Mouse (Mus musculus) heart, postnatal 0 days (tissue): ENCODE measurements around the gene Zmiz1. TPM values are rescaled to one million over a fixed set of nuclear protein-coding genes. Genes with fewer than 3 reads are reported as not detected.

Experiments used
- ATAC-seq: fragments of 200-750 bp; cut with Nextera tagmentation; 2 replicates; pipeline ENCODE4 v1.8.0; 2017; ENCODE audit warnings: low read depth, moderate number of reproducible peaks, moderate library complexity; ENCODE audit not compliant: insufficient read depth
- DNase-seq: peaks from one replicate; pipeline ENCODE4 v3.0.0-alpha.2; 2016; ENCODE audit warnings: low spot score
- H3K27ac ChIP-seq: fragments of 300-500 bp; sonication (generic); 2 replicates; pipeline ENCODE4 v1.5.1; 2014; ENCODE audit warnings: low read depth, mild to moderate bottlenecking
- H3K27me3 ChIP-seq: fragments of 300-500 bp; sonication (generic); 2 replicates; pipeline ENCODE4 v1.6.1; 2014; ENCODE audit warnings: low read length, mixed read lengths; ENCODE audit not compliant: control insufficient read depth, insufficient read depth
- H3K36me3 ChIP-seq: fragments of 300-500 bp; sonication (generic); replicated peaks from 2 replicates; pipeline ENCODE4 v1.6.1; 2014; ENCODE audit warnings: low read length, mixed read lengths; ENCODE audit not compliant: control insufficient read depth, insufficient read depth
- H3K4me1 ChIP-seq: fragments of 300-500 bp; sonication (generic); 2 replicates; pipeline ENCODE4 v1.6.1; 2014; ENCODE audit warnings: antibody characterized with exemption; ENCODE audit not compliant: control insufficient read depth, insufficient read depth
- H3K4me2 ChIP-seq: fragments of 300-500 bp; sonication (generic); 2 replicates; pipeline ENCODE4 v1.6.1; 2014; ENCODE audit warnings: low read depth, mild to moderate bottlenecking, low read length, moderate library complexity
- H3K4me3 ChIP-seq: fragments of 300-500 bp; sonication (generic); 2 replicates; pipeline ENCODE4 v1.5.1; 2014; ENCODE audit warnings: low read depth, low read length
- H3K9ac ChIP-seq: fragments of 300-500 bp; sonication (generic); replicated peaks from 2 replicates; pipeline ENCODE4 v1.6.1; 2014; ENCODE audit warnings: low read depth, low read length, mixed read lengths
- H3K9me3 ChIP-seq: fragments of 300-500 bp; sonication (generic); replicated peaks from 2 replicates; pipeline ENCODE4 v1.6.1; 2016; ENCODE audit warnings: low read length; ENCODE audit not compliant: control insufficient read depth
- CTCF ChIP-seq: IDR thresholded peaks from 2 replicates; pipeline ENCODE4 v1.5.1; 2016; ENCODE audit warnings: antibody characterized with exemption, control low read depth, low read depth
- EP300 ChIP-seq: IDR thresholded peaks from 2 replicates; pipeline ENCODE4 v1.6.1; 2016; ENCODE audit warnings: antibody characterized with exemption, low read depth
- WGBS: fragments of 180-500 bp; shearing (Covaris S2); extraction: QIAGEN DNeasy Blood & Tissue Kit; methylation state at CpG from one replicate; pipeline ENCODE4 v1.1.7; 2014; 5-methylcytosine and 5-hydroxymethylcytosine counted together
- polyA plus RNA-seq: library from polyadenylated mRNA; unstranded; fragments of >200 nt; fragmentation: Nextera tagmentation; extraction: Ambion mirVana; gene quantifications from 2 replicates; pipeline ENCODE4 v1.2.1, GENCODE M21; 2015
- total RNA-seq: library from RNA; depleted of rRNA; stranded (reverse); fragments of >200 nt; gene quantifications from 2 replicates; pipeline ENCODE4 v1.2.3, GENCODE M21; 2014; ENCODE audit warnings: low replicate concordance

The Zmiz1 gene
- total and polyA plus RNA-seq, 2 experiments from 2014 or later, result 13.8 to 41.0 TPM

- TF ChIP-seq CTCF, result no peak
- TF ChIP-seq EP300, result no peak
- DNase-seq (no peak), ATAC-seq (no peak)
- Histone ChIP-seq H3K27me3 (no peaks in the 10 kb centered on the region), H3K9ac (no peak overlapping the region), H3K27ac (no peak overlapping the region), H3K4me1 (peaks cover 30% of the 10 kb centered on the region), H3K4me2 (no peak overlapping the region), H3K4me3 (no peak overlapping the region), H3K9me3 (no peaks in the 10 kb centered on the region), H3K36me3 (peaks cover 20% of the 10 kb centered on the region; the same call in 1 of the 2 replicates)
- WGBS, result 86% methylated on average over 8 of the region's 8 CpGs
Observed at GRCm38 (mm10) chr14:25615602-25616001, 156.6 kb downstream of the Zmiz1 start.

GRCm38 (mm10) chr14:25616009-25616723 is 157.2 kb downstream of the Zmiz1 start:
- no peak for DNase-seq
- H3K27ac ChIP-seq, result no peak overlapping the region
- H3K4me1 ChIP-seq, result peaks cover 24% of the 10 kb centered on the region
- 71% methylated on average over 15 of the region's 15 CpGs for WGBS
- no peak overlapping the region for H3K4me2 ChIP-seq
- H3K9ac ChIP-seq, result no peak overlapping the region
- no peak overlapping the region for H3K4me3 ChIP-seq
- TF ChIP-seq EP300 (no peak), CTCF (no peak)
- no peak for ATAC-seq
- peaks cover 20% of the 10 kb centered on the region; the same call in 1 of the 2 replicates for H3K36me3 ChIP-seq
- H3K9me3 ChIP-seq, result no peaks in the 10 kb centered on the region
- no peaks in the 10 kb centered on the region for H3K27me3 ChIP-seq

GRCm38 (mm10) chr14:25617264-25617663 is 158.3 kb downstream of the Zmiz1 start:
- no peak for TF ChIP-seq CTCF
- TF ChIP-seq EP300, result no peak
- H3K27me3 ChIP-seq, result no peaks in the 10 kb centered on the region
- H3K9me3 ChIP-seq, result no peaks in the 10 kb centered on the region
- ATAC-seq (no peak), DNase-seq (no peak)
- peaks cover 18% of the 10 kb centered on the region; the same call in 1 of the 2 replicates for H3K36me3 ChIP-seq
- H3K27ac ChIP-seq, result no peak overlapping the region
- peaks cover 15% of the 10 kb centered on the region for H3K4me1 ChIP-seq
- H3K9ac ChIP-seq, result no peak overlapping the region
- no peak overlapping the region for H3K4me2 ChIP-seq
- H3K4me3 ChIP-seq, result no peak overlapping the region
- 57% methylated on average over 4 of the region's 4 CpGs for WGBS

GRCm38 (mm10) chr14:25619066-25619762 is 160.2 kb downstream of the Zmiz1 start:
- H3K9me3 ChIP-seq, result no peaks in the 10 kb centered on the region
- DNase-seq, result no peak
- no peak overlapping the region for H3K9ac ChIP-seq
- H3K27ac ChIP-seq, result no peak overlapping the region
- no peaks in the 10 kb centered on the region for H3K27me3 ChIP-seq
- no peak overlapping the region for H3K4me3 ChIP-seq
- no peak for ATAC-seq
- peaks cover 12% of the 10 kb centered on the region for H3K4me1 ChIP-seq
- no peak overlapping the region for H3K4me2 ChIP-seq
- H3K36me3 ChIP-seq, result peaks cover 12% of the 10 kb centered on the region; the same call in 1 of the 2 replicates
- TF ChIP-seq CTCF (no peak), EP300 (no peak)
- 78% methylated on average over 4 of the region's 4 CpGs for WGBS

GRCm38 (mm10) chr14:25620766-25621165 is 161.8 kb downstream of the Zmiz1 start:
- no peak overlapping the region for H3K4me3 ChIP-seq
- H3K36me3 ChIP-seq, result peaks cover 12% of the 10 kb centered on the region; the same call in 1 of the 2 replicates
- ATAC-seq (no peak), DNase-seq (no peak)
- no peaks in the 10 kb centered on the region for H3K9me3 ChIP-seq
- no peak overlapping the region for H3K9ac ChIP-seq
- 49% methylated on average over 4 of the region's 4 CpGs for WGBS
- no peaks in the 10 kb centered on the region for H3K27me3 ChIP-seq
- H3K4me1 ChIP-seq, result peaks cover 13% of the 10 kb centered on the region
- TF ChIP-seq CTCF (no peak), EP300 (no peak)
- no peak overlapping the region for H3K4me2 ChIP-seq
- no peak overlapping the region for H3K27ac ChIP-seq
